Mouse (Mus musculus): Measurements from ENCODE around the gene Mpst. TPM values are rescaled to one million over a fixed set of nuclear protein-coding genes. Genes with fewer than 3 reads are reported as not detected.
A peak's percentile ranks its signal among the peaks of the same experiment; 100 is the strongest.

The Mpst gene
- total RNA-seq, 2 experiments from 2014 or later = 29.5 to 31.8 TPM

DNA sequence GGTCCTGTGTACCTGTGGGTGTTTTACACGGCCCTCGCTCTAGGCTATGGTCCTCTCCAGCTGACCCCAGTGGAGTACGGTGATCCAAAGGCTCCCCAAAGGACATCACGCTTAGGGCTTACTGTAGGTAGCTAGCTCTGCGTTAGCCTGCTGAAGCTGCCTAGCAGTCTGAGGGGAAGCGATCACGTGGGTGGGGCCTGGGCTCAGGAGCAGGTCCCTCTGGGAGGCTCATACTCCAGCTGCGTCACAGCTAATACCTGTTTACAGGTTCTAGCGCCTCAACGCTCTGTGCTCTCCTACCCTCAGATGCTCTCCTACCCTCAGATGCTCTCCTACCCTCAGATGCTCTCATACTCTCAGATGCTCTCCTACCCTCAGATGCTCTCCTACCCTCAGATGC, 24.7 kb downstream of the Mpst start:
- Histone ChIP-seq H3K4me3 (no peak overlapping the region), H3K27ac (no peak overlapping the region)
- no peak for TF ChIP-seq CTCF (conservative IDR thresholded peaks at IDR 0.05)
- no peak for DNase-seq (ENCODE audit: low spot score in 2 of 2)

DNA sequence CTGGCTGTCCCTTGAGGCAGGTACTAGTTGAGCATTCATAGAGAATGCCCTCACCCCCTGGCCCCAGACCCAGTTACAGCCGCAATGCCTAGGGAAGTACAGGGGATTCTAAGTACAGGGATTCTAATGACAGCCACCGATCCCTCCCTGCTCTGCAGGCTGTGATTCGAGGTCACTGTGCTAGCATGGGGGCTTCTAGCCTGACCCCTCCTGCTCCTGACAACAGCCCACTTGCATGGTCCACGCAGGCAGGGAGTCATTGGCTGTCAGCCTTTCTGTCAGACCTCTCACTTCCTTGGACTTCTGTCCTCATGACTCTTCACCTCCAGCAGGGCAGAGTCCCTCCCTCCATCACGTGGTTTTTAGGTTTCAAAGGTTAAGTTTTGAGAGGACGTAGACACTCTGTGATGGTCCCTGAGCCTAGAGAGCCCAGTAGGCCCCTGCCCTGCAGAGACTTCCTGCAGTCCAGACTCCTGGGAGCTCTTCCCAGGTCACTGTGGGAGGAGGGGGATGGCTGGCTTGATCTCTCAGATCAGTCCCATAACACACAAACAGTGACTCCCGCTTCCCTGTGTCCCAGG, 25.4 kb downstream of the Mpst start:
- TF ChIP-seq CTCF (conservative IDR thresholded peaks at IDR 0.05) = no peak
- DNase-seq (ENCODE audit: low spot score in 2 of 2) = no peak
- Histone ChIP-seq H3K4me3 (no peak overlapping the region), H3K27ac (no peak overlapping the region)

DNA sequence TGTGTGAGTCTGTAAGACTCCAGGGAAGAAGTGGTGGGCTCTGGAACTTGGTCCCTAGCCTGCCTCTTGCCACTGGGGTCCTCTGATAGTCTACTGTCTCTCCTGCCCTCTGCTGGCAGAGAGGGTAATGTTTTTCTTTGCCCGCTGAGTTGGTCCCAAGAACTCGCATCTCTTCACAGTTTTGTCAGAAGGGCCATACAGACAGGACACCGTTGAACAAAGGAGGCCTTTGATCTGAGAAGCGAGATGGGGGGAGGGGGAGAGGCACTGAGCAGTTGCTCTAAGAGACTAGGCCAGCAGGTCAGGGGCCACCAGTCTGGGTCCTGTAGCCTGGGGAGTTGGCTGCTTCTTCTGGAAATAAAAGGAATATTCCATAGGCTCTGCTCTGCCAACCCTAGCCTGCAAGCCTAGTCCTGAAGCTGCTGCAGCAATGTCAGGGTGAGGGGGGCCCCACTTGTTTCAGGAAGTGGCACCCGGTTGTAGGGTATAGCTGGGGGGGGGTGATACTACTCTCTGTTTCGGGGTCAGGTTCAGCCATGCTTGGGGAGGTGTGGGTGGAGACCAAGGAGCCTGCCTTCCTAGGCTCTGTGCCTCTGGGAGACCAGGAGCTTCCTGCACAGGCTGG, 28.8 kb downstream of the Mpst start:
- H3K27ac ChIP-seq = peak overlapping the region; percentile 87
- TF ChIP-seq CTCF (conservative IDR thresholded peaks at IDR 0.05) = peak; percentile 84
- no peak overlapping the region for H3K4me3 ChIP-seq
- DNase-seq (ENCODE audit: low spot score in 2 of 2) = peak; percentile 46 to 66

DNA sequence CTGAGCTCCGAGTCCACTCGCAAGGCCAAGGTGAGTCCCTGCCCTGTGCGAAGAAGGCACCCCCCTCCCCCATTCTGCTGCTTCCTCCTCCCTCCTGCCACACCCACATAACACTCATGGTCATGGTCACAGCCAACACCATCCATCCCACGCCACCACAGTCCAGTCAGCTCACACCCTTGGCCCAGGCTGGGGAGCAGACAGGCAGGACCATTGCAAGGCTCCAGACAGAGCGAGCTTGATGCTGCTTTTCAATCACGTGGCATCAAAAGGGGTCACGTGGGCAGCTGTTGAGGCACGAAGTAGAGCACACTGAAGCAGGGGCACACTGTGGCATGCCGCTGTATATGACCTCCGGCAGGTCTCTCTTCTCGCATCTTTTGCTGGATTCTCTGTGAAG, 29.5 kb downstream of the Mpst start:
- Histone ChIP-seq H3K4me3 (no peak overlapping the region), H3K27ac (peak overlapping the region; percentile 87)
- TF ChIP-seq CTCF (conservative IDR thresholded peaks at IDR 0.05) = no peak
- no peak for DNase-seq (ENCODE audit: low spot score in 2 of 2)

DNA sequence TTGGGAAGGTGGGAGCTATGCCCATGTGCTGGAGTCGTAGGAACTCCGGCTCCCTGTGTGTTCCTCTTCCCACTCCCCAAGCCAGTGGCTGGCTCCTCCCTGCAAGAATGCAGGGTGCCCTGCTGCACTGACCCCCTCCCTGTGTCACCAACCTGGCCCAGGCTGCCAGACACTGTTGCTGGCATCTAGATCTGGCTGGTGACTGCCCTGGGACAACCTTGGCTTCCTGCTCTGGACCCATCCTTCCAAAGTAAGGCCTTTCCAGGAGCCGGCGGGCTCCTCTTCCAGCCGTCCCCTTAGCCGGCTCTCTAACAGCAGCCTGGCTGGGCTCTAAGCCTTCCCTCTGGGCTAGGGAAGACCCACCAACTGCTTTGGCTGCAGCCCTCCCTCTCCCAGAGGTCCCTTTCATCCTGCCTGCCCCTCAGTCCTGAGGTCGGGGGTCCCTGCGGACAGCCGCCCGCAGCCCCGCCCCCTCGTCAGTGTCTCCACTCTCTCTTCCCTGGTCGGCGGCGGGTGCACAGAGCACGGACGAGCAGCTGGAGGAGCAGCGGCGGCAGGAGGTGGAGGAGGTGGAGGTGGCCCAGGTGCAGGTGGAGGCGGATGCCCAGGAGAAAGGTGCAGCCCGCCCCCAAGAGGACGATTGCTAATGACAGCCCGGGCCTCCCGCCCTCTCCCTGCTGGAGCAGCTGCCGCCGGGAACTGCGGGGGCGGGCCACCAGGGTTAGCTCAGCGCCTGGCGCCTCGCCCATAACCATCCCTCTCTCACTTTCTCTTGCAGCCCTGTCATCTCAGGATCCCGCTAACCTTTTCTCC, 30.4 kb downstream of the Mpst start:
- peak; percentile 54 for TF ChIP-seq CTCF (conservative IDR thresholded peaks at IDR 0.05)
- Histone ChIP-seq H3K27ac (peak overlapping the region; percentile 87), H3K4me3 (peak overlapping the region; percentile 20)
- DNase-seq (ENCODE audit: low spot score in 2 of 2) = peak; percentile 91

DNA sequence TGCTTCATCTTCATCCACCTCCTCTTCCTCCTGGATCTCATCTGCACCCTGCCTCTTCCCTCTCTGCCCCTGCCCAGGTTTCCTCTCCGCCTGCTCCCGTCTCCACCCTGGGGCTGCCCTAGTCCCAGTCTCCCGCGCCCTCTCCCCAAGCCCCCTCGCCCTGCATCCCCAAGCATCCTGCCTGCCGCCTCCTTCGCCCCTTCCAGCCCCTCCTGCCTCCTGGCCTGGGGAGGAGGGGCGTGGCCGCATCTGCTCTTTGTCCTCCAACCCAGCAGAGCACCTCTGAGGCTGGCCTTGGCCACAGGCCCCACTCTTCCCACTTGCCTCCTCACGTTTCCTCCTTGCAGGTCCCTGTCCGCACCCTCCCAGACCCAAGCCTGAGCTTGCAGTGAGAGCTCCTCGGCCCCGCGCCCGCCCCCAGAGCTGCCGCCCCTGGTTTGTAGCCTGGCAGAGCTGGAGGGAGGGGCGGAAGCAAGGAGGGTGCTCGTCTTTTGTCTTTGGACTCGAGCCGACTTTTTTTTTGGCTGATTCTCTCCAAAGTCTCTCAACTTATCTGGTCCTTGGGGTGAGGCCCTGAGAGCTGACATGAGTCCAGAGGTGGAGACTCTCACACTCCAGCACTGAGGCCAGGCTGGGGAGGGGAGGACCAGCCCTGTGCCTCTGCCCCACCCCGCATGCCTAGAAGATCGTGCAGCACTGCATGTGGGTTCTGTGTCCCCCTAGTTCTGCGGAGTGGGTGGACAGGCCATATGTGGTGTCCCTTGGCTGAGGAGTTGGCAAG, 31.2 kb downstream of the Mpst start:
- no peak for TF ChIP-seq CTCF (conservative IDR thresholded peaks at IDR 0.05)
- H3K4me3 ChIP-seq = peak overlapping the region; percentile 20
- peak; percentile 37 to 43 for DNase-seq (ENCODE audit: low spot score in 2 of 2)
- peak overlapping the region; percentile 87 for H3K27ac ChIP-seq

DNA sequence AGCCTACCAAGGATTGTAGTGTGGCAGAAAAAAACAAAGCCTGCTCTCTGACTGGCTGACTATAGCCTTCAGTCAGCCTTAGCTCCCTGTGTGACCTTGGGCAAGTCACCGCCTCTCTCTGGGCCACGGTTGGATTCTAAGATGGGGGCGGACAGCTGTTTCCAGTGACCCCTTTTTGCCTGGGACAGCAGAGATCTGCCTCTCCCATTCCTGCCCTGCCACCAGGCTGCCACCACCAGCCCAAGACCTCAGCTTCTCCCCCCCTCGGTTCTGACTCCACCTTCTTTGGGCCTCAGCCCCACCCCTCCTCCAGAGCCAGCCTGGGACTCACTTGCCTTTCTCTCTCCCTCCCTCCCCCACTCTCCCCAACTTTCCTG, 31.8 kb downstream of the Mpst start:
- DNase-seq (ENCODE audit: low spot score in 2 of 2) = no peak
- TF ChIP-seq CTCF (conservative IDR thresholded peaks at IDR 0.05) = no peak
- Histone ChIP-seq H3K4me3 (no peak overlapping the region), H3K27ac (peak overlapping the region; percentile 87)

DNA sequence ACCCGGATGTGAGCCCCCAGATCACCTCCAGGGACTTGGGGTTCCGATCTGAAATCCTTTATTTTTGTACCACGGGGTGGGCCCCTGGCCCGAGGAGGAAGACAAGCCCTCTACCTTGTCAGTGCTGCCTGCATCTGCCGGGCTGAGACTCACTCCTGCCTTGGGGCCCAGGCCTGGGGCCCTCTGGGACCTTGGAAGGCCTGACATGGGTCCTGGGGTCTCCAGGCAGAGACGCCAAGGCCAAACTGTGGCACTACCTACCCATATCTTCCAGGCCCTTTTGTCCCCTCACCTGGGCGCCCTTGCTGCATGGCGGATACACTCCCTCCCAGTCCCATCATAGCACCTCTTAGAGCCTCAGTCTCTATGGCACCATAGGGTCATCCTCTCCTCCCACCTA, 32.3 kb downstream of the Mpst start:
- H3K4me3 ChIP-seq = no peak overlapping the region
- no peak for TF ChIP-seq CTCF (conservative IDR thresholded peaks at IDR 0.05)
- H3K27ac ChIP-seq = no peak overlapping the region; the same call in 1 of the 2 replicates
- no peak for DNase-seq (ENCODE audit: low spot score in 2 of 2)

DNA sequence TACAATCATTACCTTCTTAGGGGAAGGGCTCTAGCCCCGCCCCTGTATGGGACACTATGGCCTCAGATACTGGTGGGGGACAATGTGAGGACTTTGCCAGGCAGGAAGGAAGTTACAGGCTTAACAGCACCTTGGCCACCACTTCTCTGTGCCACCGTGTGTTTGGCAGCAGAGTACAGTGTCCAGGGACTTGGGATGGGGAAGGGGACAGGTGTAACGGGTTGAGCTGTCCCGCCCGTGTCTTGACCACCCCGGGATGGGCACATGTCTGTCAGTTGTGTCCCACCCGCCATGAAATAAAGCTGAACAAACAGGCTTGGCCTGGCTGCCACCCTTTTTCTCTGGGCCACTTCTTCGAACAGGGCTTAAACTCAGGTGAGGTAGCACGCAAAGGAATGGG, 32.8 kb downstream of the Mpst start:
- DNase-seq (ENCODE audit: low spot score in 2 of 2) = no peak
- no peak overlapping the region for H3K4me3 ChIP-seq
- H3K27ac ChIP-seq = no peak overlapping the region
- TF ChIP-seq CTCF (conservative IDR thresholded peaks at IDR 0.05) = no peak

DNA sequence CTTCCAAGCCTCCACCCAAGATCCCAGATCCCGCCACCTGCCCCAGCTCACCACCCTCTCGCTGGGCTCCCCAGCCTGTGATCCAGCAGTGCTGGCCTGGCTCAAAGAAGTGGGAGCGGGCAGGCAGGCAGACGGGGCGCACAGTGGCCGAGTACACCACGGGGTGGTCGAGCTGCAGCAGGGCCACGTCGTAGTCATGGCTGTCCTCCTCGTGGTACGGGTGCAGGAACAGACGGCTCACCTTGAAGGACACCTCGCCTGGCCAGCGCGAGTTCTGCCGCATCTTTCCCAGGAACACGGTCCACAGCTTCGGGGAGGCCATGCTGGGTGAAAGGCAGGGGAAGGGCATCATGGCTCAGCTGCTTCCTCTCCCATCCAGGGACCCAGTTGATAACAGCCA, 36.0 kb downstream of the Mpst start:
- no peak for TF ChIP-seq CTCF (conservative IDR thresholded peaks at IDR 0.05)
- no peak for DNase-seq (ENCODE audit: low spot score in 2 of 2)

DNA sequence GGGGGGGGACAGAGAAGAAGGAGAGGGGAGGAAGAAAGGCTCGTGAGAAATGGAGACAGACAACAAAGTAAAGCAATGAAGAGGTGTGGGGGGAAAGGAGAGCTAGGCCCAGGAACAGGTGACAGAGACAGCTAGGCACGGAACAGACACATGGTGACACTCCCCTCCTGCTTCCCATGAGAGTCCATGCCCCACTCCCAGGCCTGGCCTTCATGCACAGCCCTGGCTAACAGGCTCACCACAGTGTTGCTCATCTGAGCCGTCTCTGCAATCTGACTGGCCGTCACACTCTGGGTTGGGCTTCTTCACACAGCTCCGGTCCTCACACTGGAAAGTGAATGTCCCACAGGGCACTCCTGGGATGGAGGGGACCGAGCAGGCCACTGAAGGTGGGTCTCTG, 37.6 kb downstream of the Mpst start:
- TF ChIP-seq CTCF (conservative IDR thresholded peaks at IDR 0.05) = no peak
- Histone ChIP-seq H3K4me3 (no peak overlapping the region), H3K27ac (no peak overlapping the region)
- DNase-seq (ENCODE audit: low spot score in 2 of 2) = no peak

More for the DNA sequence above, 36.0 kb downstream of the Mpst start:
- Histone ChIP-seq H3K27ac (no peak overlapping the region), H3K4me3 (no peak overlapping the region)

DNA sequence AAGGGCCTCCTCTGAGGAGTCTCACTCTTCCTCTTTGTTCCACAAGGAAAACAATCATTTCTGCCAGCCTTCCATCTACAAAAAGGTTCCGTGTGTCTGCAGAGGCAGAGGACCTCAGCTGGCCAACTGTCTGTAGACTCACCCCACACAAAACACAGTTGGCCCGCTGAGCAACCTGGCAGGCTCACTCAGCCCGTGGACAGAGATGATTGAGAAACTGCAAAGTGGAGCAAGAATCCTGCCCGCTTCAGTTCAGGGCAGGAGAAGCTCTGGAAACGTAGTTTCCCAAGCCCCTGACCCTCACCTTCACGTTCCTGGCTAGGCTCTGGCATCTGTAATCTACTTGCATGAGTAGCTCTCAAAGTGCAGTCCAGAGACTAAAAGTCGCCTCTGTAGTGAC, 40.9 kb downstream of the Mpst start:
- H3K27ac ChIP-seq = peak overlapping the region; percentile 80; the same call in 1 of the 2 replicates
- no peak overlapping the region for H3K4me3 ChIP-seq
- no peak for TF ChIP-seq CTCF (conservative IDR thresholded peaks at IDR 0.05)
- DNase-seq (ENCODE audit: low spot score in 2 of 2) = no peak
